Mouse (Mus musculus) stomach, postnatal 0 days (tissue): ENCODE results near the gene Gbe1. TPM values are rescaled to one million over a fixed set of nuclear protein-coding genes. Genes with fewer than 3 reads are reported as not detected.

Source experiments
- ATAC-seq: fragments of 200-750 bp; cut with Nextera tagmentation; 2 replicates; pipeline ENCODE4 v1.8.0; 2017; ENCODE audit not compliant: low FRiP score, low TSS enrichment
- DNase-seq: peaks from one replicate; pipeline ENCODE4 v3.0.0-alpha.2; 2016; ENCODE audit warnings: low spot score
- H3K27ac ChIP-seq: fragments of 300-500 bp; sonication (generic); replicated peaks from 2 replicates; pipeline ENCODE4 v1.5.1; 2014; ENCODE audit warnings: mild to moderate bottlenecking, control low read depth
- H3K27me3 ChIP-seq: fragments of 300-500 bp; sonication (generic); 2 replicates; pipeline ENCODE4 v1.6.1; 2014; ENCODE audit warnings: low read length; ENCODE audit not compliant: control insufficient read depth, insufficient read depth
- H3K36me3 ChIP-seq: fragments of 300-500 bp; sonication (generic); 2 replicates; pipeline ENCODE4 v1.6.1; 2014; ENCODE audit warnings: low read length, mixed read lengths; ENCODE audit not compliant: control insufficient read depth, insufficient read depth
- H3K4me1 ChIP-seq: fragments of 300-500 bp; sonication (generic); replicated peaks from 2 replicates; pipeline ENCODE4 v1.6.1; 2014; ENCODE audit warnings: antibody characterized with exemption; ENCODE audit not compliant: control insufficient read depth, insufficient read depth
- H3K4me2 ChIP-seq: fragments of 300-500 bp; sonication (generic); replicated peaks from 2 replicates; pipeline ENCODE4 v1.6.1; 2014; ENCODE audit warnings: low read depth, mild to moderate bottlenecking, control low read depth, moderate library complexity
- H3K4me3 ChIP-seq: fragments of 300-500 bp; sonication (generic); 2 replicates; pipeline ENCODE4 v1.5.1; 2014; ENCODE audit warnings: low read depth, low read length, control low read depth
- H3K9ac ChIP-seq: fragments of 300-500 bp; sonication (generic); 2 replicates; pipeline ENCODE4 v1.6.1; 2014; ENCODE audit warnings: mild to moderate bottlenecking, low read length, control low read depth, mixed read lengths
- H3K9me3 ChIP-seq: fragments of 300-500 bp; sonication (generic); 2 replicates; pipeline ENCODE4 v1.6.1; 2016; ENCODE audit warnings: low read length; ENCODE audit not compliant: control insufficient read depth
- CTCF ChIP-seq: IDR thresholded peaks from 2 replicates; pipeline ENCODE4 v1.5.1; 2016; ENCODE audit warnings: antibody characterized with exemption, low read depth, mild to moderate bottlenecking, moderate library complexity
- EP300 ChIP-seq: optimal IDR thresholded peaks from 2 replicates; pipeline ENCODE3; 2016; ENCODE audit warnings: antibody characterized with exemption
- WGBS: fragments of 180-500 bp; shearing (Covaris S2); extraction: QIAGEN DNeasy Blood & Tissue Kit; methylation state at CpG from one replicate; pipeline ENCODE4 v1.1.7; 2014; 5-methylcytosine and 5-hydroxymethylcytosine counted together
- polyA plus RNA-seq: library from polyadenylated mRNA; unstranded; fragments of >200 nt; fragmentation: Nextera tagmentation; extraction: Ambion mirVana; gene quantifications from 2 replicates; pipeline ENCODE4 v1.2.1, GENCODE M21; 2015

Gene Gbe1
- 16.6 and 18.6 TPM in 2 replicates for polyA plus RNA-seq

DNA sequence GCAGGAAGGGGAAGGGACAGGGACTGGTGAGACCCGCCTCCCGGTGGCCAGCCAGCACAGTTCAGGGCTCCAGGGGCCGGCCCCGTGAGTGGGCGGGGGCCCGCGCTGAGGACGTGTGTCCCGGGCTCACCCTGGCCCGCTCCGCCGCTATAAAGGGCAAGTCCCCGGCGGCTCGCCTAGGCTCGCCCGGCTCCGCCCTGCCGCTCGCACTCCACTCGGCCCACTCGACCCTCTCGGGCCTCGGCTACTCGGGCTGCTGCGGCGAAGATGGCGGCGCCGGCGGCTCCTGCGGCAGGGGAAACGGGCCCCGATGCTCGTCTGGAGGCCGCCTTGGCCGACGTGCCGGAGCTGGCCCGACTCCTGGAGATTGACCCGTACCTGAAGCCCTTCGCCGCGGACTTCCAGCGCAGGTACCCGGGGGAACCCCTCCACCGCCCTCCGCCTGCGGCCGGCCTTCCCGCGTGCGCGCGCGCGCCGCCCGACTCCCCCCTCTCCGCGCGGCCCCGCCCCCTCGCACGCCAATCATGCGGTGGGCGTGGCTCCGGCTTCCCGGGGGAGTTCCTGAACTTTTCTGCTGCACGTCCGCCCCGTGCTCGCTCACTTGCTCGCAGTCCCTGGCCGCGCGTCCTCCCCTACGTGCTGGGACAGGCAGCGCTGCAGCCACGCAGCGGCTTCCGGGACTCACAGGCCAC lies at the start of gene Gbe1:
TSS of gene Gbe1 (plus strand) at position 64 of the 692 bp plus-strand sequence.
- peak; percentile 56 for TF ChIP-seq CTCF
- TF ChIP-seq EP300, result peak; percentile 48
- H3K9ac ChIP-seq, result peak within 1 kb of the TSS; percentile 87
- peak within 1 kb of the TSS; percentile 97 for H3K27ac ChIP-seq
- peak within 1 kb of the TSS; percentile 72 for H3K4me3 ChIP-seq
- peak within 1 kb of the TSS; percentile 60 for H3K4me2 ChIP-seq
- no peaks in the 10 kb centered on the region for H3K36me3 ChIP-seq
- no peaks in the 10 kb centered on the region for H3K4me1 ChIP-seq
- peak; percentile 99 for ATAC-seq
- no peaks in the 10 kb centered on the region for H3K27me3 ChIP-seq
- no peaks in the 10 kb centered on the region for H3K9me3 ChIP-seq
- DNase-seq, result peak; percentile 96
- WGBS, result under 1% methylated on average over 53 of the region's 82 CpGs

DNA sequence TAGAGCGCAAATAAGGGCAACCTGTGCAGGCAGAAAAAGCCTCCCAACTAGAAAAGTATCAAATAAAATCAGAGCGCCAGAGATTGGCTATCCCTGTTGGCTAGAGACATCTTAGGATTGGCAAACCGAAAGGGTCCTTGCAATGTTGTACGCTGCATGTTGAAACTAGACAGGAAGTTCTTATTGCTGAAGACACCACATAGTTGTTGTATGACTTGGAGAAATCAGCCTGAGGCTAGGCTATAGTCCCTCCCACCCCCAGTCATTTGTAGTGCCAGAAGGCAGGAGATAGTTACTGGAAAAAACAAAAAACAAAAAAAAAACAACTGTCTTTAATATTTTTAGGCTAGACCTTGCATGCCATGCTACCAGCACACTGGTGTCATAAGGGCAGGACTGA lies 3.1 kb upstream of the Gbe1 start:
- no peaks in the 10 kb centered on the region for H3K9me3 ChIP-seq
- no peak overlapping the region for H3K27ac ChIP-seq
- no peaks in the 10 kb centered on the region for H3K4me1 ChIP-seq
- 92% methylated on average over 4 of the region's 4 CpGs for WGBS
- H3K4me2 ChIP-seq, result no peak overlapping the region
- DNase-seq, result no peak
- no peak overlapping the region for H3K4me3 ChIP-seq
- ATAC-seq, result no peak
- TF ChIP-seq EP300 (no peak), CTCF (no peak)
- no peaks in the 10 kb centered on the region for H3K27me3 ChIP-seq
- no peaks in the 10 kb centered on the region for H3K36me3 ChIP-seq
- no peak overlapping the region for H3K9ac ChIP-seq

DNA sequence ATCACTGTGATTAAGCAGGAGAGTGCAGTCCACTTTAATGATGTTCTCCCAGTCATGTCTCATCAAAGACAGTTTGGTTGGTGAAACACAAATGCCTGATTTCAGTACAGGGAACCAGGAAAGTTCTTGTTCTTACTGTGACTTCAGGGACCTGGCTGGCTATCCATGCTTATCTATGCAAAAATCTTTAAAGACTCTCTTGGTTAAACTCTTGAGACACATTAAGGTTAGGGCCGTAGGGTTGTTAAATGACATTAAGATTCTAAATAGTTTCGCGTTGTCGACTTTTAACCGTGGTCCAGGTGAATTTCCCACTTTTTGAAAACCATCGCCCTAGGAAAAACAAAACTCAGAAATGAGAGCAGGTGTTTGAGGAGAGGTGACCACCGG lies 258 bp upstream of the Gbe1 start:
- TF ChIP-seq CTCF (no peak), EP300 (no peak)
- H3K9ac ChIP-seq, result peak overlapping the region; percentile 87
- H3K9me3 ChIP-seq, result no peaks in the 10 kb centered on the region
- peak overlapping the region; percentile 72 for H3K4me3 ChIP-seq
- WGBS, result 2% methylated on average over 7 of the region's 7 CpGs
- H3K27me3 ChIP-seq, result no peaks in the 10 kb centered on the region
- no peaks in the 10 kb centered on the region for H3K36me3 ChIP-seq
- ATAC-seq (no peak), DNase-seq (no peak)
- peak overlapping the region; percentile 97; the same call in 1 of the 2 replicates for H3K27ac ChIP-seq
- H3K4me1 ChIP-seq, result no peaks in the 10 kb centered on the region
- peak overlapping the region; percentile 60 for H3K4me2 ChIP-seq

DNA sequence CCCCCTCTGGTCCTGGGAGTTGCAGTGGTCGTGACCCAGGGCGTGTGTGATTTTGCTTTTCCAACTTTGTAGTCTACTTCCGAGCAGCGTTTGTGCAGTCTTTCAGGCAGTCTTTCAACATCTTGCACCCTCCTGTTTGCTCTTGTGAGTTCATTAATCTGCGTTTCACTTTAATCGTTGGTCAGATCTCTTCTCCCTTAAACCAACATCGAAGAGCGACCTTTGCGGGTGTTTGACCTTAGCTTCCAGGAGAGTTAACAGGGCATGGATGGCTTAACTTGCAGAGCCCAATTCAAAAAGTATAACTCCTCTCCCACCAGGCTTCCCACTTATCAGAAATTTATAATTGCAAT lies 805 bp downstream of the Gbe1 start:
- H3K36me3 ChIP-seq, result no peaks in the 10 kb centered on the region
- H3K4me3 ChIP-seq, result peak overlapping the region; percentile 72
- peak overlapping the region; percentile 97 for H3K27ac ChIP-seq
- no peak for DNase-seq
- H3K4me2 ChIP-seq, result peak overlapping the region; percentile 60
- no peak for TF ChIP-seq CTCF
- TF ChIP-seq EP300, result peak; percentile 41
- under 1% methylated on average over 9 of the region's 9 CpGs for WGBS
- no peaks in the 10 kb centered on the region for H3K27me3 ChIP-seq
- H3K9ac ChIP-seq, result peak overlapping the region; percentile 87
- H3K4me1 ChIP-seq, result no peaks in the 10 kb centered on the region
- H3K9me3 ChIP-seq, result no peaks in the 10 kb centered on the region
- ATAC-seq, result no peak

DNA sequence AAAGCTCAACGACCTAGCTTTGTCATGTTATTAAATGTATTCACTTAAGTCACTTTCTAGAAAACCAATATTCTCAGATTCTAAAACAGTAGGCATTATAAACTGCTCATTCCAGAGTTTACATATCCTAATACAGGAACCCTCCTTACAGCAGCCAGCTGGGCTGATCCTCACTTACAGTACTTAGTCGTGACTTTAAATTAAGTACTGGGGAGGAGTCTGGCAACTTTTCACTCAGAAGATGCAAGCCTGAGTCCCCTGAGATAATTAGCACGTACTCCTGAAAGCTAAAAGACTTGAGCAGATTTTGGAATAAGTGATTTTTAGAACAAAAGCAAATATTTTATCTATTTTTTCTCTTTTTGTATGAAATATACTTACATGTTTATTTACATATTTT lies 1.5 kb downstream of the Gbe1 start:
- Histone ChIP-seq H3K9ac (no peak overlapping the region), H3K36me3 (no peaks in the 10 kb centered on the region), H3K9me3 (no peaks in the 10 kb centered on the region), H3K4me2 (no peak overlapping the region), H3K27ac (no peak overlapping the region), H3K4me1 (no peaks in the 10 kb centered on the region), H3K27me3 (no peaks in the 10 kb centered on the region), H3K4me3 (no peak overlapping the region)
- no peak for TF ChIP-seq EP300
- TF ChIP-seq CTCF, result no peak
- ATAC-seq, result no peak
- no peak for DNase-seq
- 33% methylated on average over 3 of the region's 3 CpGs for WGBS

DNA sequence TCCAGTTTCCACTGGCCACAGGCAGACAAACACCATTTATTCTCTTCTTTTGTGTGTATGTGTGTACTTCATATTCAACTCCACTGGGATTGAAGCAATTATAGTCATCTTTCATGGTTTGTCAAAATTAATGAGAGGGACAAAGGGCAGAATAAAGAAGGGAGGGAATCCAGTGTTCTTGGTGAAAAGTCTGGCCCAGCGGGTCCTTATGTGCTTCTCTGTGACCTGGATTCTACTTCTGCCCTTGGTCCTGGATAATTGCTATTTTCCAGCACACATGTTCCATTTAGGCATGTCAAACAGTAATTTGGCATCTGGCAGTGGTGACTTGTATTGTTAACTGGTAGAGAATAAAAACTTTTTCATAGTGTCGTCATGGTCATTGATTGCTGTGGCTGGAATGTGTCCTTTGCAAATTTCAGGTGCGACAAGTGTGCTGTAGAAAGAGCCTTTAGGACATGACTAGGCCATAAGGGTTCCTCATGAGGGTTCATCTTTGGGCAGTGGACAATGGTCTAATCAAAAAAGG lies 2.2 kb downstream of the Gbe1 start:
- Histone ChIP-seq H3K27me3 (no peaks in the 10 kb centered on the region), H3K9ac (no peak overlapping the region), H3K4me1 (no peaks in the 10 kb centered on the region), H3K4me3 (no peak overlapping the region), H3K36me3 (no peaks in the 10 kb centered on the region), H3K9me3 (no peaks in the 10 kb centered on the region), H3K4me2 (no peak overlapping the region), H3K27ac (no peak overlapping the region)
- DNase-seq, result no peak
- TF ChIP-seq CTCF (no peak), EP300 (no peak)
- 86% methylated on average over 3 of the region's 3 CpGs for WGBS
- no peak for ATAC-seq
